Mouse (Mus musculus) forebrain, embryonic 11.5 days (tissue): ENCODE data around the gene Fkbp1b. TPM values are rescaled to one million over a fixed set of nuclear protein-coding genes. Genes with fewer than 3 reads are reported as not detected.
"Not testable (repeated sequence)": the region's sequence is repeated elsewhere in the genome, so short reads cannot be mapped to it uniquely, and the experiment has no call there.

Source experiments
- ATAC-seq: fragments of 200-750 bp; cut with Nextera tagmentation; replicated peaks from 2 replicates; pipeline ENCODE4 v1.8.0; 2017; ENCODE audit warnings: moderate TSS enrichment; ENCODE audit not compliant: low FRiP score
- DNase-seq: peaks from one replicate; pipeline ENCODE4 v3.0.0-alpha.2; 2017; ENCODE audit warnings: low spot score
- H3K27ac ChIP-seq: fragments of 300-500 bp; sonication (generic); 2 replicates; pipeline ENCODE4 v1.5.1; 2014; ENCODE audit warnings: low read depth, low read length
- H3K27me3 ChIP-seq: fragments of 300-500 bp; sonication (generic); 2 replicates; pipeline ENCODE4 v1.6.1; 2014; ENCODE audit warnings: mild to moderate bottlenecking, low read length, mixed read lengths; ENCODE audit not compliant: control insufficient read depth, insufficient read depth
- H3K36me3 ChIP-seq: fragments of 300-500 bp; sonication (generic); 2 replicates; pipeline ENCODE4 v1.6.1; 2014; ENCODE audit warnings: mild to moderate bottlenecking, low read length, moderate library complexity, mixed read lengths; ENCODE audit not compliant: control insufficient read depth, insufficient read depth
- H3K4me1 ChIP-seq: fragments of 300-500 bp; sonication (generic); replicated peaks from 2 replicates; pipeline ENCODE4 v1.6.1; 2014; ENCODE audit warnings: low read length, mixed read lengths; ENCODE audit not compliant: control insufficient read depth, insufficient read depth
- H3K4me2 ChIP-seq: fragments of 300-500 bp; sonication (generic); 2 replicates; pipeline ENCODE4 v1.6.1; 2014; ENCODE audit warnings: low read depth, mild to moderate bottlenecking, low read length, moderate library complexity, mixed read lengths; ENCODE audit not compliant: severe bottlenecking
- H3K4me3 ChIP-seq: fragments of 300-500 bp; sonication (generic); 2 replicates; pipeline ENCODE4 v1.5.1; 2014; ENCODE audit warnings: low read depth, low read length
- H3K9ac ChIP-seq: fragments of 300-500 bp; sonication (generic); 2 replicates; pipeline ENCODE4 v1.6.1; 2014; ENCODE audit warnings: low read length
- H3K9me3 ChIP-seq: fragments of 300-500 bp; sonication (generic); 2 replicates; pipeline ENCODE4 v1.6.1; 2016; ENCODE audit warnings: low read length, mixed read lengths; ENCODE audit not compliant: control insufficient read depth
- whole genome bisulfite sequencing: fragments of 180-500 bp; shearing (Covaris S2); extraction: QIAGEN DNeasy Blood & Tissue Kit; methylation state at CpG from one replicate; pipeline ENCODE4 v1.1.7; 2014; 5-methylcytosine and 5-hydroxymethylcytosine counted together
- polyA plus RNA-seq: library from polyadenylated mRNA; unstranded; fragments of >200 nt; fragmentation: Nextera tagmentation; extraction: Ambion mirVana; gene quantifications from 2 replicates; pipeline ENCODE4 v1.2.1, GENCODE M21; 2014

Gene Fkbp1b
- polyA plus RNA-seq, 1 experiment from 2014 or later: 5.2 TPM

- Histone ChIP-seq H3K4me2 (no peak overlapping the region), H3K27ac (no peak overlapping the region), H3K36me3 (no peaks in the 10 kb centered on the region), H3K4me3 (no peak overlapping the region), H3K9me3 (no peaks in the 10 kb centered on the region), H3K4me1 (no peaks in the 10 kb centered on the region), H3K9ac (no peak overlapping the region), H3K27me3 (no peaks in the 10 kb centered on the region)
- no peak for ATAC-seq
- no peak for DNase-seq
- WGBS: 85% methylated on average over 4 of the region's 4 CpGs
Observed at GRCm38 (mm10) chr12:4811036-4811435, 30.4 kb downstream of the Fkbp1b start.

GRCm38 (mm10) chr12:4797471-4797870 lies 43.9 kb downstream of the Fkbp1b start:
- H3K4me2 ChIP-seq, H3K9me3 ChIP-seq, H3K4me1 ChIP-seq, DNase-seq, H3K36me3 ChIP-seq, ATAC-seq, H3K9ac ChIP-seq, H3K27me3 ChIP-seq, H3K4me3 ChIP-seq, H3K27ac ChIP-seq: not testable (repeated sequence)
- 77% methylated on average over 6 of the region's 6 CpGs for WGBS

DNA sequence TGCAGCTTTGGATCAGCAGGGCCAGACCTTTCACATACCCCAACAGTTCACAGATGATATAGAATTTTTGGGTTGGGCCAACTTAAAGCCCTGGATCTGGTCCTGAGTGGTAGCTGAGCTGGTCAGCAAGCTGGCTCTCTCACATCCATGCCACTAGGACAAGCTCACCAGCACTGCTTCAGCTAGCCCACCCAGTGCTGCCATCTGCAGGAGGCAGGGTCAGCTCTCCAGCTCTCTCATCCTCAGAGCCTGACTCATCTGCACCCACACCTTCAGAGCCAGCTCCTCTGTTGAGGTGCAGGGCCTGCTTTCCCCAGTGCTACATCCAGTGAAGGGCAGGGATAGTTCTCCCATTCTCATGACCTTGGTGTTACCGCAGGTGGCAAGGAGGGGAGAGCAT lies 47.7 kb downstream of the Fkbp1b start:
- H3K27ac ChIP-seq: no peak overlapping the region
- no peak overlapping the region for H3K4me2 ChIP-seq
- H3K36me3 ChIP-seq: no peaks in the 10 kb centered on the region
- H3K27me3 ChIP-seq: no peaks in the 10 kb centered on the region
- no peaks in the 10 kb centered on the region for H3K9me3 ChIP-seq
- 67% methylated on average over 1 of the region's 1 CpGs for WGBS
- H3K4me1 ChIP-seq: no peaks in the 10 kb centered on the region
- DNase-seq: no peak
- H3K9ac ChIP-seq: no peak overlapping the region
- no peak for ATAC-seq
- no peak overlapping the region for H3K4me3 ChIP-seq

DNA sequence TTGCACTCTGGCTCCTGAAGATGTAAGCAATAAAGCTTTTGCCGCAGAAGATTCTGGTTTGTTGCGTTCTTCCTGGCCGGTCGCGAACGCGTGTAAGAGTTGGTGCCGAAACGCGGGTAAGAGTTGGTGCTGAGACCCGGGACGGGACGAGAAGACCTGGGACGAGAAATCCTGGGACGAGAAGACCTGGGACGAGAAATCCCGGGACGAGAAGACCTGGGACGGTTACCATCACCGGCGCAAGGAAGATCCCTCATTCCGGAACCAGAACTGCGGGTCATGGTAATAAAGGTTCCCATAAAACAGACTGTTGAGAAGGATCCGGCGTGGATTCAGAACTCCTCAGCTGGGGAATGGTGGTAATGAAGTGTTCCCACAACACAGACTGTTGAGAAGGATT lies 53.3 kb downstream of the Fkbp1b start:
- H3K4me3 ChIP-seq, H3K4me1 ChIP-seq, H3K9me3 ChIP-seq, H3K4me2 ChIP-seq, H3K9ac ChIP-seq, ATAC-seq, DNase-seq, H3K27ac ChIP-seq, H3K27me3 ChIP-seq, H3K36me3 ChIP-seq: not testable (repeated sequence)
- WGBS: 97% methylated on average over 25 of the region's 25 CpGs

GRCm38 (mm10) chr12:4784466-4784865 lies 56.9 kb downstream of the Fkbp1b start:
- no peaks in the 10 kb centered on the region for H3K4me1 ChIP-seq
- H3K4me3 ChIP-seq: no peak overlapping the region
- DNase-seq (no peak), ATAC-seq (no peak)
- WGBS: 80% methylated on average over 2 of the region's 2 CpGs
- no peak overlapping the region for H3K4me2 ChIP-seq
- no peaks in the 10 kb centered on the region for H3K36me3 ChIP-seq
- H3K27ac ChIP-seq: no peak overlapping the region
- H3K9ac ChIP-seq: no peak overlapping the region
- H3K27me3 ChIP-seq: no peaks in the 10 kb centered on the region
- H3K9me3 ChIP-seq: no peaks in the 10 kb centered on the region

- no peak for DNase-seq
- no peak for ATAC-seq
- H3K4me2 ChIP-seq: no peak overlapping the region
- 64% methylated on average over 5 of the region's 5 CpGs for WGBS
- no peaks in the 10 kb centered on the region for H3K9me3 ChIP-seq
- H3K27me3 ChIP-seq: no peaks in the 10 kb centered on the region
- H3K9ac ChIP-seq: no peak overlapping the region
- H3K27ac ChIP-seq: no peak overlapping the region
- no peak overlapping the region for H3K4me3 ChIP-seq
- H3K36me3 ChIP-seq: no peaks in the 10 kb centered on the region
- H3K4me1 ChIP-seq: no peaks in the 10 kb centered on the region
Observed at GRCm38 (mm10) chr12:4783598-4783997, 57.8 kb downstream of the Fkbp1b start.

Other genes with a start within 250 kb of the Fkbp1b start
- 18.5 and 19.3 TPM in 2 replicates for gene Itsn2, start 249.0 kb downstream of the Fkbp1b start, polyA plus RNA-seq
- not detected in 2 replicates for gene Gm3625, start 248.7 kb downstream of the Fkbp1b start, polyA plus RNA-seq
- gene Fam228a, start 103.2 kb downstream of the Fkbp1b start, polyA plus RNA-seq: 0.65 and 0.97 TPM in 2 replicates
- 4.2 and 4.9 TPM in 2 replicates for gene Pfn4, start 72.6 kb downstream of the Fkbp1b start, polyA plus RNA-seq
- gene Fam228b, start 72.3 kb downstream of the Fkbp1b start, polyA plus RNA-seq: 2.2 and 4.2 TPM in 2 replicates
- gene Sf3b6, start 24.0 kb downstream of the Fkbp1b start, polyA plus RNA-seq: 330 and 365 TPM in 2 replicates
- gene Wdcp, start 1.7 kb upstream of the Fkbp1b start, polyA plus RNA-seq: 20.3 and 20.6 TPM in 2 replicates
- 4.9 and 6.6 TPM in 2 replicates for gene Mfsd2b, start 32.8 kb upstream of the Fkbp1b start, polyA plus RNA-seq
- 30.0 and 34.7 TPM in 2 replicates for gene Ubxn2a, start 66.1 kb upstream of the Fkbp1b start, polyA plus RNA-seq
- 21.2 and 22.8 TPM in 2 replicates for gene Atad2b, start 75.8 kb upstream of the Fkbp1b start, polyA plus RNA-seq